ENCODE assay signal across 8 mouse cellular contexts in genomic region chr3:37420072-37420471, GRCm38 (mm10). TPM values are rescaled to one million over a fixed set of nuclear protein-coding genes. Genes with fewer than 3 reads are reported as not detected.
A peak's percentile ranks its signal among the peaks of the same experiment; 100 is the strongest.
DNase-seq lines count a peak whose midpoint lies in the region; ATAC-seq and TF ChIP-seq lines count a peak whose summit lies in the region.

Gene Nudt6 (minus strand): TSS chr3:37420211.

- peak; percentile 71; the same call in 1 of the 2 replicates for TF ChIP-seq POLR2A in olfactory bulb, adult 2 months (IDR thresholded peaks at IDR 0.05; ENCODE audit: insufficient read depth, low read depth, low read length)
- TF ChIP-seq POLR2A in thymus, adult 2 months (IDR thresholded peaks at IDR 0.05; ENCODE audit: control insufficient read depth, extremely low read depth, insufficient read depth, low read length, poor library complexity): 0 out of 2 replicates have a peak, but pooled peaks have one; percentile 22

- no peaks in the 10 kb centered on the region for H3K9me3 ChIP-seq in ES-E14 (ENCODE audit: control insufficient read depth, insufficient read depth, low read depth, low read length)
- no peaks in the 10 kb centered on the region for H3K9me3 ChIP-seq in forebrain, embryonic 16.5 days (ENCODE audit: control insufficient read depth, low read length)
- no peaks in the 10 kb centered on the region for H3K9me3 ChIP-seq in lung, embryonic 14.5 days (ENCODE audit: low read depth, low read length)

- peak within 1 kb of the TSS; percentile 86 for H3K27ac ChIP-seq in ES-E14 (ENCODE audit: insufficient read depth, low read depth, low read length, poor library complexity, severe bottlenecking)
- H3K27ac ChIP-seq in forebrain, embryonic 16.5 days (ENCODE audit: low read length): peak within 1 kb of the TSS; percentile 93
- H3K27ac ChIP-seq in layer of hippocampus, adult 2 months: peak within 1 kb of the TSS; percentile 99
- peak within 1 kb of the TSS; percentile 94 for H3K27ac ChIP-seq in lung, embryonic 14.5 days (ENCODE audit: low read depth)
- H3K27ac ChIP-seq in olfactory bulb, adult 2 months (ENCODE audit: insufficient read depth, low read depth, low read length): peak within 1 kb of the TSS; percentile 78
- H3K27ac ChIP-seq in thymus, adult 2 months (ENCODE audit: control insufficient read depth, insufficient read depth, low read length): peak within 1 kb of the TSS; percentile 48

- no peaks in the 10 kb centered on the region for H3K27me3 ChIP-seq in forebrain, embryonic 16.5 days (replicated peaks; ENCODE audit: control insufficient read depth, insufficient read depth, low read length)
- H3K27me3 ChIP-seq in lung, embryonic 14.5 days (ENCODE audit: insufficient read depth, low read length): no peaks in the 10 kb centered on the region
- no peaks in the 10 kb centered on the region for H3K27me3 ChIP-seq in thymus, adult 2 months (ENCODE audit: control insufficient read depth, insufficient read depth, low read length)

- peak within 1 kb of the TSS; percentile 92 to 99 for H3K4me3 ChIP-seq in ES-E14 (ENCODE audit: insufficient read depth in 1 of 2, low read depth in 1 of 2, low read length in 2 of 2, poor library complexity in 1 of 2, severe bottlenecking in 1 of 2)
- H3K4me3 ChIP-seq in forebrain, embryonic 16.5 days (replicated peaks; ENCODE audit: low read length): peak within 1 kb of the TSS; percentile 73
- H3K4me3 ChIP-seq in layer of hippocampus, adult 2 months: peak within 1 kb of the TSS; percentile 98
- H3K4me3 ChIP-seq in lung, embryonic 14.5 days (ENCODE audit: low read depth, low read length): peak within 1 kb of the TSS; percentile 93
- H3K4me3 ChIP-seq in olfactory bulb, adult 2 months (ENCODE audit: insufficient read depth, low read depth, low read length): peak within 1 kb of the TSS; percentile 86
- peak within 1 kb of the TSS; percentile 73 for H3K4me3 ChIP-seq in thymus, adult 2 months (ENCODE audit: control insufficient read depth, insufficient read depth, low read length)

- intact Hi-C loops in heart, postnatal 36 days (cut with DNase I): loop anchor here (5.0 kb wide), 1 partner anchor 1062 kb away; the partner anchor contains the start of gene Ankrd50

- H3K4me1 ChIP-seq in ES-E14 (ENCODE audit: control insufficient read depth in 2 of 2, insufficient read depth in 2 of 2, low read length in 2 of 2, poor library complexity in 1 of 2): peaks cover 0 to 3% of the 10 kb centered on the region in 2 experiments; a peak in 3 of 4 replicates
- peaks cover 16% of the 10 kb centered on the region for H3K4me1 ChIP-seq in forebrain, embryonic 16.5 days (replicated peaks; ENCODE audit: control insufficient read depth, insufficient read depth, low read length)
- H3K4me1 ChIP-seq in lung, embryonic 14.5 days (ENCODE audit: insufficient read depth): peaks cover 9% of the 10 kb centered on the region; the same call in 1 of the 2 replicates
- H3K4me1 ChIP-seq in olfactory bulb, adult 2 months (ENCODE audit: control insufficient read depth, insufficient read depth, low read length): no peaks in the 10 kb centered on the region
- peaks cover 4% of the 10 kb centered on the region for H3K4me1 ChIP-seq in thymus, adult 2 months (replicated peaks; ENCODE audit: control insufficient read depth, insufficient read depth, low read length)

- no peaks in the 10 kb centered on the region; the same call in 1 of the 2 replicates for H3K36me3 ChIP-seq in ES-E14 (ENCODE audit: control insufficient read depth, insufficient read depth, low read length, poor library complexity, severe bottlenecking)
- H3K36me3 ChIP-seq in forebrain, embryonic 16.5 days (ENCODE audit: control insufficient read depth, insufficient read depth): no peaks in the 10 kb centered on the region
- H3K36me3 ChIP-seq in lung, embryonic 14.5 days (ENCODE audit: insufficient read depth): no peaks in the 10 kb centered on the region
- H3K36me3 ChIP-seq in thymus, adult 2 months (ENCODE audit: control insufficient read depth, insufficient read depth, low read length): no peaks in the 10 kb centered on the region

- peak within 1 kb of the TSS; percentile 87 for H3K4me2 ChIP-seq in forebrain, embryonic 16.5 days (ENCODE audit: low read length)
- H3K4me2 ChIP-seq in lung, embryonic 14.5 days: peak within 1 kb of the TSS; percentile 92

- peak; percentile 87 for ATAC-seq in forebrain, embryonic 16.5 days
- peak; percentile 88 for ATAC-seq in lung, embryonic 14.5 days (ENCODE audit: insufficient read depth)

- under 1% methylated on average over 50 of the region's 50 CpGs for WGBS in forebrain, embryonic 16.5 days
- under 1% methylated on average over 50 of the region's 50 CpGs for WGBS in lung, embryonic 14.5 days
- WGBS in olfactory bulb, adult 2 months: under 1% methylated on average over 50 of the region's 50 CpGs
- WGBS in thymus, adult 2 months: under 1% methylated on average over 50 of the region's 50 CpGs

- TF ChIP-seq CTCF in layer of hippocampus, adult 2 months (conservative IDR thresholded peaks at IDR 0.05): no peak
- no peak for TF ChIP-seq CTCF in lung, embryonic 14.5 days (IDR thresholded peaks at IDR 0.05; ENCODE audit: low read depth)
- no peak for TF ChIP-seq CTCF in olfactory bulb, adult 2 months (IDR thresholded peaks at IDR 0.05; ENCODE audit: insufficient read depth, low read depth, low read length)
- TF ChIP-seq CTCF in thymus, adult 2 months (IDR thresholded peaks at IDR 0.05; ENCODE audit: borderline replicate concordance, control insufficient read depth, extremely low read depth, insufficient read depth, low read length, poor library complexity): peak; percentile 60; the same call in 1 of the 2 replicates

- DNase-seq in ES-E14 (ENCODE audit: low read depth, low spot score): peak; percentile 79
- DNase-seq in cerebellum, adult 11-12 months: peak; percentile 89
- DNase-seq in heart, postnatal 36 days: peak; percentile 92
- DNase-seq in layer of hippocampus, adult 2 months (ENCODE audit: low spot score in 2 of 2): peak; percentile 86 to 89
- peak; percentile 99 for DNase-seq in lung, embryonic 14.5 days
- peak; percentile 93 for DNase-seq in thymus, adult 2 months

- in situ Hi-C loops in ES-E14 (cut with MboI; ENCODE audit: low sequenced_read_pairs in 2 of 2, unreplicated experiment in 2 of 2): no loop called here

- peak within 1 kb of the TSS; percentile 92 for H3K9ac ChIP-seq in ES-E14 (ENCODE audit: insufficient read depth, low read depth, low read length, poor library complexity, severe bottlenecking)
- peak within 1 kb of the TSS; percentile 81 for H3K9ac ChIP-seq in forebrain, embryonic 16.5 days (replicated peaks; ENCODE audit: low read depth, low read length)
- peak within 1 kb of the TSS; percentile 82 for H3K9ac ChIP-seq in lung, embryonic 14.5 days

TF ChIP-seq in ES-E14, 5 proteins besides CTCF, POLR2A, EP300 and RAD21:
- TF ChIP-seq ZNF384 (IDR thresholded peaks at IDR 0.05; ENCODE audit: low read depth, low read length) (no peak), MAFK (IDR thresholded peaks at IDR 0.05; ENCODE audit: insufficient read depth, low read depth, low read length) (no peak), CHD2 (IDR thresholded peaks at IDR 0.05; ENCODE audit: low read depth, low read length) (peak; percentile 47; the same call in 1 of the 2 replicates), ZC3H11A (IDR thresholded peaks at IDR 0.05; ENCODE audit: borderline replicate concordance, low read depth, low read length) (no peak), HCFC1 (IDR thresholded peaks at IDR 0.05; ENCODE audit: borderline replicate concordance, insufficient read depth, low read length) (peak; percentile 79)

RNA-seq across cellular contexts. Expression of gene Nudt6, which starts in this region (rescaled TPM):
- 3.0 and 4.0 TPM in 2 replicates for total RNA-seq in ES-E14 (2012; rRNA removed)
- polyA plus RNA-seq in forebrain, embryonic 16.5 days (2015; fragmentation: Nextera tagmentation; extraction: Ambion mirVana): 5.0 and 6.6 TPM in 2 replicates
- total RNA-seq in heart, postnatal 36 days (2021): 10 to 100 TPM; 36.0 to 36.3 TPM
- total RNA-seq in layer of hippocampus, adult 2 months (2021): 1 to 10 TPM; 5.3 to 5.4 TPM
- 4.6 and 7.4 TPM in 2 replicates for polyA plus RNA-seq in lung, embryonic 14.5 days (2014; fragmentation: Nextera tagmentation; extraction: Ambion mirVana)
- not detected in 2 replicates for polyA plus RNA-seq in olfactory bulb, adult 2 months (2012; ENCODE audit: insufficient read depth, insufficient read length, low replicate concordance, missing spikeins)
- 16.8 and 18.7 TPM in 2 replicates for polyA plus RNA-seq in thymus, adult 2 months (2012; rRNA removed)

Comparison
In these comparisons a context has a peak if more than half of its experiments do, and no peak if none do; other contexts are left out.
1. Peak in every context shown above with its lines: DNase-seq, ATAC-seq, H3K4me3 ChIP-seq and H3K27ac ChIP-seq.
2. H3K27ac ChIP-seq: peak in every context shown above with its lines; median percentile 99 in layer of hippocampus, adult 2 months; 94 in lung, embryonic 14.5 days; 93 in forebrain, embryonic 16.5 days; 86 in ES-E14; 78 in olfactory bulb, adult 2 months; 48 in thymus, adult 2 months.